Mouse (Mus musculus) lung, adult 2 months (tissue): ENCODE measurements around the gene Gmcl1.

Experiments used
- CTCF ChIP-seq: fragments of 200-500 bp; IDR thresholded peaks from 2 replicates; pipeline ENCODE4 v1.5.1; 2011; ENCODE audit warnings: mild to moderate bottlenecking, low read length, control low read depth; ENCODE audit not compliant: insufficient read depth
- POLR2A ChIP-seq: fragments of 200-500 bp; IDR thresholded peaks from 2 replicates; pipeline ENCODE4 v1.6.1; 2011; ENCODE audit warnings: low read depth, mild to moderate bottlenecking, control low read depth, low read length, borderline replicate concordance; ENCODE audit errors: extremely low read depth

GRCm38 (mm10) chr6:86668580-86669239 lies 64.5 kb downstream of the Gmcl1 start, which contains the start of gene Mxd1:
- TF ChIP-seq CTCF (no peak), POLR2A (peak; percentile 68; the same call in 1 of the 2 replicates)
